Mouse (Mus musculus) stomach, embryonic 16.5 days (tissue): ENCODE measurements at regions not wholly inside any gene's neighbourhood (a gene's known extent, or its start where the extent isn't known, plus 50 kb on each side); places are given as distances from the start of the nearest gene placed in this dataset.

Source experiments
- ATAC-seq: fragments of 200-750 bp; cut with Nextera tagmentation; 2 replicates; pipeline ENCODE4 v1.8.0; 2017; ENCODE audit warnings: moderate number of reproducible peaks, moderate TSS enrichment; ENCODE audit not compliant: insufficient read depth, low FRiP score
- H3K27ac ChIP-seq: fragments of 300-500 bp; sonication (generic); 2 replicates; pipeline ENCODE4 v1.5.1; 2014; ENCODE audit warnings: low read length
- H3K27me3 ChIP-seq: fragments of 300-500 bp; sonication (generic); 2 replicates; pipeline ENCODE4 v1.6.1; 2014; ENCODE audit warnings: low read length, control low read depth, mixed read lengths; ENCODE audit not compliant: control insufficient read depth, insufficient read depth
- H3K36me3 ChIP-seq: fragments of 300-500 bp; sonication (generic); 2 replicates; pipeline ENCODE4 v1.6.1; 2014; ENCODE audit warnings: low read length; ENCODE audit not compliant: control insufficient read depth, insufficient read depth
- H3K4me1 ChIP-seq: fragments of 300-500 bp; sonication (generic); 2 replicates; pipeline ENCODE4 v1.6.1; 2014; ENCODE audit warnings: low read length, control low read depth, mixed read lengths; ENCODE audit not compliant: control insufficient read depth, insufficient read depth
- H3K4me2 ChIP-seq: fragments of 300-500 bp; sonication (generic); 2 replicates; pipeline ENCODE4 v1.6.1; 2014; ENCODE audit warnings: low read depth, low read length, mixed read lengths
- H3K4me3 ChIP-seq: fragments of 300-500 bp; sonication (generic); replicated peaks from 2 replicates; pipeline ENCODE4 v1.5.1; 2014; ENCODE audit warnings: mild to moderate bottlenecking, low read length
- H3K9ac ChIP-seq: fragments of 300-500 bp; sonication (generic); 2 replicates; pipeline ENCODE4 v1.6.1; 2014; ENCODE audit warnings: low read length
- H3K9me3 ChIP-seq: fragments of 300-500 bp; sonication (generic); replicated peaks from 2 replicates; pipeline ENCODE4 v1.6.1; 2016; ENCODE audit warnings: low read length, control low read depth; ENCODE audit not compliant: control insufficient read depth
- WGBS: fragments of 180-500 bp; shearing (Covaris S2); extraction: QIAGEN DNeasy Blood & Tissue Kit; methylation state at CpG from one replicate; pipeline ENCODE4 v1.1.7; 2014; 5-methylcytosine and 5-hydroxymethylcytosine counted together

- peaks cover 2% of the 10 kb centered on the region; the same call in 1 of the 2 replicates for H3K4me1 ChIP-seq
- no peak overlapping the region for H3K27ac ChIP-seq
- no peak overlapping the region for H3K9ac ChIP-seq
- 43% methylated on average over 22 of the region's 22 CpGs for WGBS
- H3K4me2 ChIP-seq = no peak overlapping the region
- no peak overlapping the region for H3K4me3 ChIP-seq
- H3K36me3 ChIP-seq = no peaks in the 10 kb centered on the region
- H3K27me3 ChIP-seq = no peaks in the 10 kb centered on the region
- peak; percentile 74; the same call in 1 of the 2 replicates for ATAC-seq
- H3K9me3 ChIP-seq = no peaks in the 10 kb centered on the region
These were observed 53.0 kb upstream of the Tiam2 start for GRCm38 (mm10) chr17:3273108-3274091.

DNA sequence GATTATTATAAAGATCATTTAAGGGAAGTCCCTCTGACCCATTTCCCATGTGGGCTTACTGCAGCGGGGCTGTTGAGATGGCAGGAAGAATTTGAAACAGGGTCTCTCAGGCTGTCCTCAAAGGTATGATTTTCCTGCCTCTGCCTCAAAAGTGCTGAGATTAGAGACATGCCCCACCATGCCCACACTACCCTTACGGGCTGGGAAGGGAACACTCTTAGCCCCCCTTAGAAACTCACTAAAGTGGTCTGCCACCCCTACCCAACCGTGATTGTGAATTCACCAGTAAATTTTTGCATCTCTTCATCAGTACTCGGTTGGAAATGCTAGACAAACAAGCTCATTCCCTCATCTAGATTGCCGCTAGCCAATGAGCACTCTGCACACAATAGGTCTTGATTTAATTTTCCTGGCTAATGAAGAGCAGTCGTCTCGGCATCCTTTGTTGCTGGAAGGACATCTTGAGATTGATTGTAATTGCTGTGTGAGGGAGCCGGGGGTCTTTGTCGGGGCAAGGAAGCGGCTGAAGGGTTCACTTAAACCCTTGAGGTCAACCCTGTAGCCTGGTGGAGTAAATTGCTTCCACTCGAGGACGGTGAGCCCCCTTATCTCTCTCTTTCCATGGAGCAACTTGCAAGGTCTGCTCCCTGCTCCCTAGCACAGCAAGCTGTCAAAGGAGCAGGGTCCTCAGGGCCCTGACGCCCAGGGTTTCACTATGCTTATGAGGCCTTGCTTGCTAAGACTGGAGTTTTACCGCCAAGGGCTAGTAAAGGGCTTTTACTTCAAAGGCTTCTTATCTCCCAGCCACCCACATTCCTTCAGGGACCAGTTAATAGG lies 51.7 kb upstream of the Tiam2 start:
- H3K4me3 ChIP-seq = no peak overlapping the region
- no peaks in the 10 kb centered on the region for H3K36me3 ChIP-seq
- peaks cover 2% of the 10 kb centered on the region; the same call in 1 of the 2 replicates for H3K4me1 ChIP-seq
- H3K9ac ChIP-seq = no peak overlapping the region
- no peak; the same call in 1 of the 2 replicates for ATAC-seq
- H3K9me3 ChIP-seq = no peaks in the 10 kb centered on the region
- H3K4me2 ChIP-seq = no peak overlapping the region
- 39% methylated on average over 14 of the region's 14 CpGs for WGBS
- no peak overlapping the region for H3K27ac ChIP-seq
- no peaks in the 10 kb centered on the region for H3K27me3 ChIP-seq
